Mouse (Mus musculus): ENCODE results near the gene Nle1. TPM values are rescaled to one million over a fixed set of nuclear protein-coding genes. Genes with fewer than 3 reads are reported as not detected.
A peak's percentile ranks its signal among the peaks of the same experiment; 100 is the strongest.

Gene Nle1
- polyA plus RNA-seq (2015; fragmentation: Nextera tagmentation; extraction: Ambion mirVana), result 31.2 and 32.2 TPM in 2 replicates

DNA sequence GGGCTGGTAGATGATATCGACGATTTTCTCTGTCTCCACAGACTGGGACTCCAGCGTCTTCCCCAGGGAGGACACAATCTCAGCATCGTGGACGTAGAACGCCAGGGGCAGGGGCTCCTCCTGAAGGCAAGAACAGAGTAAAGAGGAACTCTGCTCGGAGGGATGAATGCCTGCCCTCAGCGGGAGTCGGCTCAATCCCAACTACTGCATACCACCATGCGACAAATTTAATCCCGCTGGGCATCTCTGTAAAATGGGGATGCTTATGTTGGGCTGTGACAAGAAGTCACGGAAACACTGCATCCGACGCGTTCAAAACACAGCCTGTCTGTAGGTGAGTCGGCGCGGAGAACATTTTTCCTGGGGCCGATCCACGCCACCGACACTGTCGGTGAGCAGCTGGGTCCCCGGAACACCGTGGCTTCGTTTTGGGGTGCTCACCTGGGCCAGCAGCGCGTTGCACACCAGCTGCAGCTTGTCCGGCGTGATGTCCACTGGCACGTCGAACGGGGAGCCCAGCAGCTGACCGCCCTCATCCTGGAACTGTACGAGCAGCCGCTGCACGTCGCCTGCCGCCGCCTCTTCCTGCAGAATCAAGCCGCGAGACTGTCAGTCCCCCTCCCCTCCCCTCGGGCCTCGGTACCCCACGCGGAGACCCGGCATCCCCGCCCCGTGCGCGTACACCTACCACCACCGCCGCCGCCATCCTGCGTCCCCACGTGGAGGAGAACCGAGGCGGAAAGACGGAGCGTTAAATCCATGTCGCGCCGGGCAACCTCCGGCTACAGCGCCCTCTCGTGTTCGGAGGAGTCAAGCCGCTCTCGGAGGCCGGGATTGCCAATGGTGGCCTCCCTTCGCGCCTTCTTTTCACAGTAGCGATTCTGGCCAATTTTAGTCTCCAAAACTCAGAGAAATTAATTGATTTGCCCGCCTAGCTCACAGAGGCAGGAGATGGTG, at the start of gene Nle1:
Gene Nle1, minus strand, starts transcription at position 761 of the 957 bp plus-strand sequence.
- 2% methylated on average over 70 of the region's 73 CpGs for WGBS
- no peaks in the 10 kb centered on the region for H3K9me3 ChIP-seq
- H3K9ac ChIP-seq (replicated peaks), result peak within 1 kb of the TSS; percentile 79
- H3K4me3 ChIP-seq (replicated peaks), result peak within 1 kb of the TSS; percentile 68
- peaks cover 10% of the 10 kb centered on the region for H3K4me1 ChIP-seq (replicated peaks)
- peak within 1 kb of the TSS; percentile 74 for H3K4me2 ChIP-seq (replicated peaks)
- peaks cover 35% of the 10 kb centered on the region for H3K36me3 ChIP-seq
- peak; percentile 86 for ATAC-seq
- peaks cover 12% of the 10 kb centered on the region; the same call in 1 of the 2 replicates for H3K27me3 ChIP-seq
- H3K27ac ChIP-seq, result no peak within 1 kb of the TSS

DNA sequence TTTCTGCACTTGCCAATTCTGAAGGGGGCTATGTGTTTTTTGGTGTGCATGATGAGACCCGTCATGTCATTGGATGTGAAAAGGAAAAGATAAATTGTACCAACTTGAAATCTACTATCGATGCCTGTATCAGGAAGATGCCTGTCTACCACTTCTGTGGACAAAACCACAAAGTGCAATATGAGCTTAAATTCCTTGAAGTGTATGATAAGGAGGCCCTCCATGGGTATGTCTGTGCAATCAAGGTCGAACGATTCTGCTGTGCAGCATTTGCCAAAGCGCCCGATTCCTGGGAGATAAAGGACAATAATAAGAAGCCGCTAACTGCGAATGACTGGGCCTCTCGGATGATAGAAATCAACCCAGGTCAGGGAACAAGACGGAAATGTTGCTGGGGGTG, 48.7 kb upstream of the Nle1 start:
- WGBS, result 78% methylated on average over 10 of the region's 10 CpGs
- Histone ChIP-seq H3K9me3 (no peaks in the 10 kb centered on the region), H3K4me1 (replicated peaks) (peaks cover 2% of the 10 kb centered on the region; the same call in 1 of the 2 replicates), H3K36me3 (no peaks in the 10 kb centered on the region), H3K4me3 (replicated peaks) (no peak overlapping the region), H3K4me2 (replicated peaks) (no peak overlapping the region), H3K9ac (replicated peaks) (no peak overlapping the region), H3K27ac (no peak overlapping the region), H3K27me3 (peaks cover 26% of the 10 kb centered on the region)
- ATAC-seq, result no peak

DNA sequence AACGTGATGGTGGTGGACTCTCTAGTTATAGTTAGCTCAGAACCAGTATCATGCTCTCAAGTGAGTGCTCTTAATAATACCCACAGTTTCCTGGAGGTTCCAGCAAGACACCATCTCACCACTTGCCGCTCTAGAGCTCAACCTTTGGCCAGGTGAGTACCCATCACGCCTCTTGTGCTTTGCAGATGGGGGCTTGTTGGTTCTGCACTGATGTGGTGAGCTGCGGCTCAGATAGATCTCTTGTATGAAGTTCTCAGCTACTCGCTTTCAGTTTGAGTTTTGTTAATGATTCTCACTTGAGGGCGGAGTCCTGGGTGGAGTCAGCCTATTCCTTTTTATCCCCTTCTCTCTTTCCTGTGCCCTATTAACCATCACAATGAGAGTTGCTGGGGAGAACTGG, 46.4 kb upstream of the Nle1 start:
- no peaks in the 10 kb centered on the region for H3K36me3 ChIP-seq
- no peak overlapping the region for H3K4me2 ChIP-seq (replicated peaks)
- H3K27ac ChIP-seq, result no peak overlapping the region
- H3K4me3 ChIP-seq (replicated peaks), result no peak overlapping the region
- ATAC-seq, result no peak
- no peak overlapping the region for H3K9ac ChIP-seq (replicated peaks)
- peaks cover 48% of the 10 kb centered on the region for H3K27me3 ChIP-seq
- H3K9me3 ChIP-seq, result no peaks in the 10 kb centered on the region
- 84% methylated on average over 6 of the region's 6 CpGs for WGBS
- H3K4me1 ChIP-seq (replicated peaks), result peaks cover 6% of the 10 kb centered on the region; the same call in 1 of the 2 replicates

DNA sequence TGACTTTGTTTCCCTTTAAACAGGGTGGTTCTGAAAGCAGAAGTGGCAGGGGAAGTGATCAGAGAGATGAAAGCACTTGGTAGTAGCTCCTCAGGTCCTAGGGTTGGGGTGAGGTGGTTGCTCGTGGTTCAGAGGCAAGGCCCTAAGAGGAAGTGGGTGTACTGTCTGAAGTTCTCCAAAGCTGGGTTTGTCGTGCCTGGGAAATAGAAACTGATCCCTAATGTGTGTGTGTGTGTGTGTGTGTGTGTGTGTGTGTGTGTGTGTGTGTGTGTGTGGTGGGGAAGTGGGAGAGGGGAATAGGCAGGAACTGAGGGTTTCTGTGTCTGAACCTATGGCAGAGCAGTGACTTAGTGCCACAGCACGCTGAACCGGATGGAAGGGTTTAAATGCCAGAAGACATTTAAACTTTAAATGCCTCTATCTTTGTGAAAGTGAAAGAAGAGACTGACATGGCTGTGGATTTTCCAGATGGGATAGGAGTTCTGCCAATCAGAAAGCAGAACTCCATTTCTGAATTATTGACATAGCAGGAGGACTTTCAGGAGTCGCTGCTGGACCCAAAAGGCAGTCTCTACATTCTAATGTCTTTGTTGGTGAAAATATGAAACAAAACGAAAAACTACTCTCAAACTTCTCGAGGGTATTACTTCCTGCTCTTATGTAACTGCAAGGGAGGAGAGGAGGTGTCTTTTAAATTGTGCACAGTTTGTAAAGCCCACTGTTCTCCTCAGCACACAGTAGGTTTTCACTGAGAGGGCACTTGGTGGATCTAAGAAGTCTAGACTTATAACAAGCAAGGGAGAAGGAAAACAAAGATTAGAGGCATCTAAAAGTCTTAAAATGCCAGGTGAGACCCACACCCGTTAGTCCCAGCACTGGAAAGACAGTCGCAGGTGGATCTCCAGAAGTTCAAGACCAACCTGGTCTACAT, 44.7 kb upstream of the Nle1 start:
- Histone ChIP-seq H3K4me3 (replicated peaks) (no peak overlapping the region), H3K27ac (no peak overlapping the region), H3K4me1 (replicated peaks) (peaks cover 6% of the 10 kb centered on the region; the same call in 1 of the 2 replicates), H3K9ac (replicated peaks) (no peak overlapping the region), H3K4me2 (replicated peaks) (no peak overlapping the region), H3K27me3 (peaks cover 59% of the 10 kb centered on the region), H3K9me3 (no peaks in the 10 kb centered on the region), H3K36me3 (no peaks in the 10 kb centered on the region)
- ATAC-seq, result no peak
- 74% methylated on average over 9 of the region's 9 CpGs for WGBS

DNA sequence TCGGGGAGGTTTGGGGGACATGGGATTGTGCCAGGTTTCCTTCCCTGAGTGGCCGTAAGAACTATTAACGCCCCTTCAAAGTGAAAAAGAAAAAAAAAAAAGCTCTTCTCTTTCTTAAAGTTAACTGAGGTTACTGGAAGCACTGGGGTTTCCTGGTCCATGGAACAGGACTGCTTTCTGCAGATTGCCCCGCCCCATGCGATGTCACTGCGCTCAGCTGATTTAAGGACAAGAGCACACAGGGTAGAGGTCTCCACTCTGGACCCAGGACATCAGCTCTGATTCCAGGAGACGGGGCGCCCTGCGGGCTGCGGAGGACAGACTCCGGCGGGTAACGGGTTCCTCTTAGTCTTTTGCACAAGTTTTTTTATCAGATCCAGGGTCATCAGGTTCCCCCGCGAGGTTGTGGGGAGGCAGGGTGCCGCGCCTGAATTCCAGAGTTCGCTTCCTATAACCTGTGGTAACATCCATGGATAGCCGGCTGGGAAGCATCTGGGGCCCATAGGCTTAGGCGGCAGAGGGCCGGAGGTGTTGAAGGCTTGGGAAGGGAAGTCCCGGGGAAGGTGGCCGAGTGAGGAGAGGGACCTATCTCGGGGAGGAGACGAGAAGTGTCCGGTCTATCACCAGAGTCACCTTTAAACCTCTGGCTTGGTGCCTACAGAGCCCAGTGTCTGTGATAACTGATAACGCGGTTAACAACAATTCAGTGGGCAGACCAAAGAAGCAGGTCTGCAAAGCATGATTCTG, 43.8 kb upstream of the Nle1 start:
- Histone ChIP-seq H3K9me3 (no peaks in the 10 kb centered on the region), H3K27ac (no peak overlapping the region), H3K9ac (replicated peaks) (no peak overlapping the region), H3K4me1 (replicated peaks) (peaks cover 6% of the 10 kb centered on the region; the same call in 1 of the 2 replicates), H3K27me3 (peaks cover 59% of the 10 kb centered on the region), H3K4me2 (replicated peaks) (peak overlapping the region; percentile 2; the same call in 1 of the 2 replicates), H3K4me3 (replicated peaks) (no peak overlapping the region), H3K36me3 (no peaks in the 10 kb centered on the region)
- no peak for ATAC-seq
- WGBS, result 10% methylated on average over 28 of the region's 28 CpGs

DNA sequence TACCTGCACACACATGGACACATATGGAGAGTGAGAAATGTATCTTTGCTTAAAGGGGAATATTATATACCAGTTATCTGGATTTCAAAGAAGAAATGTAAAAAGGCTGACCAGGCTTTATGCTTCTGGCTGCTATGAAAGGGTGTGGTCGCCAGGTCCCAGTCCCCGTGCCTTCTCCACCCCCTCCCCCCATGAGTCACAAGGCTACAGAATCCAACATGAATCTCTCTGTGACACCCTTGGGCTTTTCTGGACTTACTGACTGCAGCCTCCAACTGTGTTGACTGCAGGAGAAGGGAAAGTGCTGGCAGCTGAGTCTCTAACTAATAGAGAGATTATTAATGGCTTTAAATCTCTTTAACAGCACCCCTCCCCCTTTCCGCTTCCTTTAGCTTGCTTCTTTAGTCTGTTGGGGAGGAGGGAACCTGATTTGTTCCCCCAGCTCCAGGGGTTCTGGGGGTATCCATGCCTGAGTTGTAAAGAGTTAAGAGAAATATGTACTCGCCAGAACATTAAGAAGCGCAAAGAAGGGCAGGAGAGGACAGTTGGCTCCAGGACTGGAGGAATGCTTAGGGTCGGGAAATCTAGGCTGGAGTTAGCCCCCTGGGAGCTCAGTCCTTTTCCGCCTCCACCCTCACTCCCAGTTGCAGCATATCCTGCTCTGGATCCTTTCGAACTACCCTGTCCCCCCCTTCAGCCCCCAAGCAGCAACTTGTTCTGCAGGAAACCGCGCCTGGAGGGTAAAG, 42.7 kb upstream of the Nle1 start, which contains the start of gene Slfn5:
Gene Slfn5, plus strand, starts transcription at position 614 of the 746 bp plus-strand sequence.
- no peak within 1 kb of the TSS for H3K9ac ChIP-seq (replicated peaks)
- peaks cover 6% of the 10 kb centered on the region; the same call in 1 of the 2 replicates for H3K4me1 ChIP-seq (replicated peaks)
- H3K36me3 ChIP-seq, result no peaks in the 10 kb centered on the region
- peak within 1 kb of the TSS; percentile 2; the same call in 1 of the 2 replicates for H3K4me2 ChIP-seq (replicated peaks)
- H3K9me3 ChIP-seq, result no peaks in the 10 kb centered on the region
- no peak within 1 kb of the TSS for H3K27ac ChIP-seq
- ATAC-seq, result no peak
- H3K4me3 ChIP-seq (replicated peaks), result no peak within 1 kb of the TSS
- WGBS, result 12% methylated on average over 10 of the region's 10 CpGs
- H3K27me3 ChIP-seq, result peaks cover 59% of the 10 kb centered on the region

DNA sequence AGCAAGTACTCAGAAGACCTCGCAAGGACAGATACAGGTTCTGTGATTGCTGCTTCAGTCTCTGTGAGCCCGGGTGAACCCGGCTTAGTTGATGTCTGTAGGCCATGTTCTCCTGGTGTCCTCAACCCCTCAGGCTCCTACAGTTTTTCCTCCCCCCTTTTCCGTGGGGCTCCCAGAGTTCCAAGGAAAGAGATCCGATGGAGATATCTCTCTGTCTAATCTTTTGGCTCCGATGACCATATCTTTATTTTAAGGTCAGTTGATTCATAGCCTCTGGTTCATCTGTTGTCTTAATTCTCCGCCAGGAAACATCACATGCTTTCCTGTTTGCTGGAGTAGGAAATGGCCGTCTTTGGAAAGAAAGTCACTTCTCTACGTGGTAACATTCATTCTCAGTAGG, 40.8 kb upstream of the Nle1 start:
- Histone ChIP-seq H3K4me1 (replicated peaks) (peaks cover 6% of the 10 kb centered on the region; the same call in 1 of the 2 replicates), H3K36me3 (no peaks in the 10 kb centered on the region), H3K4me3 (replicated peaks) (no peak overlapping the region), H3K9ac (replicated peaks) (no peak overlapping the region), H3K4me2 (replicated peaks) (no peak overlapping the region), H3K27ac (no peak overlapping the region), H3K27me3 (peaks cover 53% of the 10 kb centered on the region), H3K9me3 (no peaks in the 10 kb centered on the region)
- WGBS, result 88% methylated on average over 9 of the region's 9 CpGs
- no peak for ATAC-seq

DNA sequence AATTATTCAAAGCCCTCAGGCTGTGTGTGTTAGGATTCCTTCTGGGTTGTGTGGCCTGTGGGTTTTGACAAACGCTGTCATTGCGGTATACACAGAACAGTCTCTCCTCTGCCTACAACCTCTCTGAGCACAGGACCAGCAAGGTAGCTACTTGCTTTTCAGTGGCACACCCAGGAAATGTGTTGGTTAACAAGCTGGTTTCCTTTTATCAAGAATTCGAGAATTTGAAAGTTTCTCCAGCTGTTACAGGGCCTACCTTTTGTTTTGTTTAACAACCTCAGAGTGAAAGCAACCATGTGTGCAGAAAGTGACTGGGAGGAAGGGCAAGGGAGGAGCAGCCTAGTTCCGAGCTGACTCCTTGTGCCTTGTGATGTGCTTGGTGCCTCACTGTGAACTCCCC, 39.2 kb upstream of the Nle1 start:
- WGBS, result 50% methylated on average over 4 of the region's 4 CpGs

DNA sequence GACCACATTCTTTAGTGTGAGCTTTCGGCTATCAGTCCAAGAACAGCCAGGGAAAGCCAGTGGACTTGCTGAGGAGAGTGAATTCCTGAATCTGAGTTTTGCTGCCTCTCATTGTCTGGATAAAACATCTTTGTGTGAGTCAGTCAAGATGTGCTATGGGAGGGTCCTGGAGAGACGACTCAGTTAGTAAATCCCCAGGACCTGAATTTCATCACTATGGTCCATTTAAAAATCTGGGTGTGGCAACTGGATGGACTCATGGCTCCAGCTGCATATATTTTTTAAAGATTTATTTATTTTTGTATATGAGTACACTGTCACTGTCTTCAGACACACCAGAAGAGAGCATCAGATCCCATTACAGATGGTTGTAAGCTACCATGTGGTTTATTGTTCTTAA, 37.4 kb upstream of the Nle1 start:
- H3K9me3 ChIP-seq, result no peaks in the 10 kb centered on the region
- no peak for ATAC-seq
- no peaks in the 10 kb centered on the region for H3K4me1 ChIP-seq (replicated peaks)
- peaks cover 20% of the 10 kb centered on the region for H3K27me3 ChIP-seq
- WGBS, result 69% methylated on average over 2 of the region's 2 CpGs
- H3K4me2 ChIP-seq (replicated peaks), result no peak overlapping the region
- H3K27ac ChIP-seq, result no peak overlapping the region
- H3K9ac ChIP-seq (replicated peaks), result no peak overlapping the region
- H3K4me3 ChIP-seq (replicated peaks), result no peak overlapping the region
- no peaks in the 10 kb centered on the region for H3K36me3 ChIP-seq

More for the DNA sequence above, 39.2 kb upstream of the Nle1 start:
- H3K36me3 ChIP-seq, result no peaks in the 10 kb centered on the region
- H3K4me3 ChIP-seq (replicated peaks), result no peak overlapping the region
- H3K9ac ChIP-seq (replicated peaks), result no peak overlapping the region
- H3K27me3 ChIP-seq, result peaks cover 38% of the 10 kb centered on the region
- peaks cover 6% of the 10 kb centered on the region; the same call in 1 of the 2 replicates for H3K4me1 ChIP-seq (replicated peaks)
- no peak overlapping the region for H3K4me2 ChIP-seq (replicated peaks)
- no peak overlapping the region for H3K27ac ChIP-seq
- H3K9me3 ChIP-seq, result no peaks in the 10 kb centered on the region
- ATAC-seq, result no peak

DNA sequence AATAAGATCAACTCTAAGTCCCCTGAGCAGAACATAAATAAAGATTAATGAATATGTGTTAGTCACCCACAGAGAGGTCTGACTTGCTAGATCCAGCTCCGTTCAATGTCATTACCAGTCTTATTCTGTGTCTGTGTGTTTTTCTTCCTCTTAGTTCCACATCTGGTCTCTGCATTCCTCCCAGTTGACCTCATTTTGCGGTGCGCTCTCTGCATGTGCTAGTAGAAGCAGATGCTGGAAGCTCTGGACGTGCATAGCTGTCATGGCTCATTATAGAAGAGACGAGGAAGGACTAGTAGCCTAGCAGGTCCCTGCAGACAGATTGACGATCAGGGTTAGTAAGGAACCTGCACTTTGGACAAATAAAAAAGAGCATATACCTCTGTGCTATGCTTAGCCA, 35.1 kb upstream of the Nle1 start:
- H3K4me2 ChIP-seq (replicated peaks), result no peak overlapping the region
- no peaks in the 10 kb centered on the region for H3K4me1 ChIP-seq (replicated peaks)
- H3K27me3 ChIP-seq, result 0 out of 2 replicates have a peak, but pooled peaks cover 10% of the 10 kb centered on the region
- ATAC-seq, result no peak
- H3K9me3 ChIP-seq, result no peaks in the 10 kb centered on the region
- no peak overlapping the region for H3K9ac ChIP-seq (replicated peaks)
- 67% methylated on average over 6 of the region's 6 CpGs for WGBS
- no peaks in the 10 kb centered on the region for H3K36me3 ChIP-seq
- no peak overlapping the region for H3K4me3 ChIP-seq (replicated peaks)
- H3K27ac ChIP-seq, result no peak overlapping the region

Data from midbrain, embryonic 13.5 days (tissue).